Mouse (Mus musculus) lung, postnatal 0 days (tissue): ENCODE results near the gene Gm29609. TPM values are rescaled to one million over a fixed set of nuclear protein-coding genes. Genes with fewer than 3 reads are reported as not detected.

ENCODE experiments used
- ATAC-seq: fragments of 200-750 bp; cut with Nextera tagmentation; 2 replicates; pipeline ENCODE4 v1.8.0; 2017; ENCODE audit warnings: moderate library complexity
- DNase-seq: peaks from one replicate; pipeline ENCODE4 v3.0.0-alpha.2; 2016; ENCODE audit warnings: low spot score
- H3K27ac ChIP-seq: fragments of 300-500 bp; sonication (generic); 2 replicates; pipeline ENCODE4 v1.5.1; 2014; ENCODE audit warnings: antibody characterized with exemption, mild to moderate bottlenecking, low read length, mixed read lengths
- H3K27me3 ChIP-seq: fragments of 300-500 bp; sonication (generic); replicated peaks from 2 replicates; pipeline ENCODE4 v1.6.1; 2014; ENCODE audit warnings: low read length, mixed read lengths; ENCODE audit not compliant: insufficient read depth
- H3K36me3 ChIP-seq: fragments of 300-500 bp; sonication (generic); 2 replicates; pipeline ENCODE4 v1.6.1; 2014; ENCODE audit warnings: low read length, mixed read lengths; ENCODE audit not compliant: insufficient read depth
- H3K4me1 ChIP-seq: fragments of 300-500 bp; sonication (generic); 2 replicates; pipeline ENCODE4 v1.6.1; 2014; ENCODE audit warnings: antibody characterized with exemption, low read depth, low read length, mixed read lengths; ENCODE audit not compliant: insufficient read depth
- H3K4me2 ChIP-seq: fragments of 300-500 bp; sonication (generic); replicated peaks from 2 replicates; pipeline ENCODE4 v1.6.1; 2014; ENCODE audit warnings: low read depth, mild to moderate bottlenecking, low read length, moderate library complexity, mixed read lengths
- H3K4me3 ChIP-seq: fragments of 300-500 bp; sonication (generic); 2 replicates; pipeline ENCODE4 v1.5.1; 2014; ENCODE audit warnings: low read depth, low read length
- H3K9ac ChIP-seq: fragments of 300-500 bp; sonication (generic); replicated peaks from 2 replicates; pipeline ENCODE4 v1.6.1; 2014; ENCODE audit warnings: low read depth, mild to moderate bottlenecking
- H3K9me3 ChIP-seq: fragments of 300-500 bp; sonication (generic); 2 replicates; pipeline ENCODE4 v1.6.1; 2016; ENCODE audit warnings: low read length, mixed read lengths
- CTCF ChIP-seq: IDR thresholded peaks from 2 replicates; pipeline ENCODE4 v1.5.1; 2016; ENCODE audit warnings: antibody characterized with exemption, mild to moderate bottlenecking
- EP300 ChIP-seq: IDR thresholded peaks from 2 replicates; pipeline ENCODE4 v1.6.1; 2016; ENCODE audit warnings: antibody characterized with exemption, mild to moderate bottlenecking, control low read depth
- WGBS: fragments of 180-500 bp; shearing (Covaris S2); extraction: QIAGEN DNeasy Blood & Tissue Kit; methylation state at CpG from one replicate; pipeline ENCODE4 v1.1.7; 2014; 5-methylcytosine and 5-hydroxymethylcytosine counted together
- polyA plus RNA-seq: library from polyadenylated mRNA; unstranded; fragments of >200 nt; fragmentation: Nextera tagmentation; extraction: Ambion mirVana; gene quantifications from 2 replicates; pipeline ENCODE4 v1.2.1, GENCODE M21; 2015

Gene Gm29609
- polyA plus RNA-seq, 1 experiment from 2014 or later: 0.73 TPM

GRCm38 (mm10) chr5:31198616-31199320 is 19.1 kb upstream of the Gm29609 start:
- TF ChIP-seq CTCF: no peak
- no peak for TF ChIP-seq EP300
- no peak for DNase-seq
- peaks cover 51% of the 10 kb centered on the region for H3K36me3 ChIP-seq
- no peak overlapping the region for H3K4me3 ChIP-seq
- H3K9ac ChIP-seq: no peak overlapping the region
- no peaks in the 10 kb centered on the region for H3K27me3 ChIP-seq
- no peak for ATAC-seq
- H3K4me2 ChIP-seq: no peak overlapping the region
- 82% methylated on average over 5 of the region's 5 CpGs for WGBS
- no peak overlapping the region for H3K27ac ChIP-seq
- peaks cover 12% of the 10 kb centered on the region; the same call in 1 of the 2 replicates for H3K4me1 ChIP-seq
- H3K9me3 ChIP-seq: no peaks in the 10 kb centered on the region

- Histone ChIP-seq H3K9me3 (no peaks in the 10 kb centered on the region), H3K27ac (no peak overlapping the region), H3K36me3 (peaks cover 48% of the 10 kb centered on the region), H3K4me1 (peaks cover 12% of the 10 kb centered on the region; the same call in 1 of the 2 replicates), H3K27me3 (no peaks in the 10 kb centered on the region), H3K4me2 (no peak overlapping the region), H3K4me3 (no peak overlapping the region), H3K9ac (no peak overlapping the region)
- no peak for ATAC-seq
- no peak for DNase-seq
- TF ChIP-seq EP300 (no peak), CTCF (no peak)
- WGBS: 68% methylated on average over 9 of the region's 9 CpGs
Observed at GRCm38 (mm10) chr5:31198170-31198569, 18.5 kb upstream of the Gm29609 start.

DNA sequence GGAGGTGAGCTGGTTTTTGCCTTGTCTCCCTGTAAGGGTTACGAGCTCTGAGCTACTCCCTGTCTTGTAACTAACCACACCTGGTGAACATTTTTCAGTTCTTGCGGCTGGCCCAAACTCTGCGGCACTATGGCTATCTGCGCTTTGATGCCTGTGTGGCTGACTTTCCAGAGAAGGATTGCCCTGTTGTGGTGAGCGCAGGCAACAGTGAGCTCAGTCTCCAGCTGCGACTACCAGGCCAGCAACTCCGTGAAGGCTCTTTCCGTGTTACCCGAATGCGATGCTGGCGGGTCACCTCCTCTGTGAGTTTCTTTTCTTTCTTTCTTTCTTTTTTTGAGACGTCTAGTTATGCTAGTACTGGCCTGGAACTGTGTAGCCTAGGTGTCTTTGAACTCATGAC is 17.4 kb upstream of the Gm29609 start:
- Histone ChIP-seq H3K9me3 (no peaks in the 10 kb centered on the region), H3K36me3 (peaks cover 45% of the 10 kb centered on the region), H3K27me3 (no peaks in the 10 kb centered on the region), H3K4me3 (no peak overlapping the region), H3K27ac (no peak overlapping the region), H3K4me1 (peaks cover 6% of the 10 kb centered on the region; the same call in 1 of the 2 replicates), H3K4me2 (no peak overlapping the region), H3K9ac (no peak overlapping the region)
- DNase-seq: no peak
- TF ChIP-seq EP300 (no peak), CTCF (no peak)
- no peak for ATAC-seq
- 93% methylated on average over 12 of the region's 12 CpGs for WGBS

DNA sequence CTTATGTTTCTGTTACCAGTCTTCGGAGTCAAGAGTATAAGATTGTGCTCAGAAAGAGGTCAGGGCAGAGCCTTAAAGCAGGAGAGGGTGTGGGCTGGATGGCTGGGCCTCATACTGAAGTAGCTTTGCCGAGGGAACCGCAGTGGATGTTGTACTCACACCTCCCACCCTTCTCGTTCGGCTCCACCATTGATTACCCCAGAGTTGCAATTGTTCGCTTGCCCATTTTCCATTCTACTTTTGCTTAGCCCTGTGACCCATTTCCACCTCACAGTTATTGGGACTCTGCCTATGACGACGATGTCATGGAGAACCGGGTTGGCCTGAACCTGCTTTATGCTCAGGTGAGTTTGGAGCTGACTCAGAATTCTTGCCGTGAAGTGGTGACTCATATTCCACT is 16.5 kb upstream of the Gm29609 start:
- Histone ChIP-seq H3K4me3 (no peak overlapping the region), H3K36me3 (peaks cover 45% of the 10 kb centered on the region), H3K4me2 (no peak overlapping the region), H3K27me3 (no peaks in the 10 kb centered on the region), H3K9ac (no peak overlapping the region), H3K9me3 (no peaks in the 10 kb centered on the region), H3K27ac (no peak overlapping the region), H3K4me1 (peaks cover 6% of the 10 kb centered on the region; the same call in 1 of the 2 replicates)
- 90% methylated on average over 10 of the region's 10 CpGs for WGBS
- ATAC-seq: no peak
- DNase-seq: no peak
- TF ChIP-seq CTCF (no peak), EP300 (no peak)

- Histone ChIP-seq H3K36me3 (peaks cover 51% of the 10 kb centered on the region), H3K4me1 (peaks cover 2% of the 10 kb centered on the region; the same call in 1 of the 2 replicates), H3K9me3 (no peaks in the 10 kb centered on the region), H3K27me3 (no peaks in the 10 kb centered on the region), H3K4me3 (no peak overlapping the region), H3K4me2 (no peak overlapping the region), H3K27ac (no peak overlapping the region), H3K9ac (no peak overlapping the region)
- DNase-seq (no peak), ATAC-seq (no peak)
- TF ChIP-seq CTCF (no peak), EP300 (no peak)
- 91% methylated on average over 4 of the region's 4 CpGs for WGBS
Observed at GRCm38 (mm10) chr5:31195671-31196070, 16.0 kb upstream of the Gm29609 start.

- H3K9ac ChIP-seq: no peak overlapping the region
- DNase-seq: no peak
- 86% methylated on average over 16 of the region's 16 CpGs for WGBS
- H3K27ac ChIP-seq: no peak overlapping the region
- ATAC-seq: no peak
- no peaks in the 10 kb centered on the region; the same call in 1 of the 2 replicates for H3K4me1 ChIP-seq
- peaks cover 50% of the 10 kb centered on the region for H3K36me3 ChIP-seq
- TF ChIP-seq EP300 (no peak), CTCF (no peak)
- H3K4me2 ChIP-seq: no peak overlapping the region
- H3K9me3 ChIP-seq: no peaks in the 10 kb centered on the region
- no peaks in the 10 kb centered on the region for H3K27me3 ChIP-seq
- H3K4me3 ChIP-seq: no peak overlapping the region
Observed at GRCm38 (mm10) chr5:31194486-31195485, 15.1 kb upstream of the Gm29609 start.
